Mouse (Mus musculus) embryo, embryonic 10 days (tissue): ENCODE measurements around the gene Cmklr1.

Experiments
- DNase-seq: peaks from one replicate; pipeline ENCODE4 v3.0.0-alpha.2; 2015; ENCODE audit warnings: low spot score

Cmklr1 gene

DNA sequence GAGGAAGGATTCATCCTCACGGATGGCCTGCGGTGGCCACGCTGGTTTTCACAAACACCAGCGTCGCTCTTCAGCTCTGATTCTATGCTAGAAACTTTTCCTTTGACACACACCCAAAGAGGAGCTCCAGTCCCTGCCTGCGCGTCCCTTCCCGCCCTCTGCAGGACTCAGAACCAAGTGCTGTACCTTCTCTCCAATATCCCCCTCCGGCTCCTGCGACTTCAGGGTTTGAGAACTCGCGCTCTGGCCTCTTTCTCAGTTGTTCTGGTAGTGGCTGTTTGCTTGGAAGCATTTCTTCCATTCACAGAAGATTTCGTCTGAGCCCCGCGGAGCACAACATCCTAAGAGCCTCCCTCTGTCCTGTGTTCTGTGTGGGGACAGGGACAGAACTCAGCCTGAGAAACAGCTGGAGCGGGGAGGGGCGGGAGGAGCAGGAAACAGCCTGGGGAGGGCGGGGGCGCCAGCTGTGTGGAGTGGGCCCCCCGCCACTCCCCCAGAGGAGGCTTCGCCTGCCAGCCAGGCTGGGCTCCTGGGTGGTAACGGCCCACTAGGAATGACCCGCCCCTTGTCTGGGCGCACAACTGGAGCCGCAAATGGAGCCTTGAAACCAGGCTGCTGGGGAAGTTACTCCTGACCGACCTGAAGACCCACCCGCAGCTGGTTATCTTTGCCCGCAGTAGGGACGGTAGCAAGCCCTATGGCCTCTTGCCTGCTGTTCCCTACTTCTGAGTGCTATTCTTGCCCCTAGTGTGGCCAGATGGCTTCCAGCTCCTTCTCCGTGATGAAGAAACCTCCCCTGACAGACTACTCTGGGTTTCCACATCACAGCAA is at the start of gene Cmklr1:
Cmklr1 (minus strand) TSS at position 392 of the 831 bp plus-strand sequence.
- peak; percentile 46 for DNase-seq

DNA sequence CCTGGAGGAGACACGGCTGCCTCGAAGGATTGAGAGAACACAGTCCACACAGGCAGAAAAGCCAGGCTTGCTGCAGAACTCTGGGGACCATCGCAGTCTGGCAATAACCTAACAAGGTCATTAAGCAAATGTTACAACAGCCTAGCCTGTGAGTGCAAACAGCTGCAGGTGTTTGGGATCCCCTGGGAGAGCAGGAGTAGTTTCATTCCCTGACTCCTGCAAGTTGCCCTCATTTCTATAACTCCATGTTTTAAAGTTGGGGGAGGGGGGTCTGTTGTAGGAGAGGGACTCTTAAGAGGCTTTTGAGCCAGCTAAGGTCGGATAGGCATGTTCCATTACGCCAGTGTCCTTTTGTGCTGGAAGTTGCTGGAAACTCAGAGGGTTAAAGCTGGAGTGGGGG is 44.2 kb upstream of the Cmklr1 start:
- DNase-seq, result no peak

DNA sequence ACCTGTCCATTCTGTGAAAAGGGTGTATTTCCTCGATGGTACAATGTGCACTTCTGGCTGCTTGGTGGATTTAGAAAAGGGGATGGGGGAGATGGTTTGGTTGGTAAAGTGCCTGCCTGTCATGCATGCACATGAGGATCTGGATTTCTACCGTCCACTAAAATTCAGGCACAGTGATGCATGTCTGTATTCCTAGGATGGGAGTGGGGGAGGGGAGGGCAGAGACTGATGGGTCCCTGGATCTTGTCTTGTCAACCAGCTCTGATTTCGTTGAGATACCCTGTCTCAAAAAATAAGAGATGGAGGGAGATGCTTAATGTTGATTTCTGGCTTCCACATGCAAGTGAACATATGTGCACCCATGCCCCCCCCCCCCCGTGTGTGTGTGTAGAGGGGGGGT is 43.8 kb upstream of the Cmklr1 start:
- DNase-seq, result no peak

DNA sequence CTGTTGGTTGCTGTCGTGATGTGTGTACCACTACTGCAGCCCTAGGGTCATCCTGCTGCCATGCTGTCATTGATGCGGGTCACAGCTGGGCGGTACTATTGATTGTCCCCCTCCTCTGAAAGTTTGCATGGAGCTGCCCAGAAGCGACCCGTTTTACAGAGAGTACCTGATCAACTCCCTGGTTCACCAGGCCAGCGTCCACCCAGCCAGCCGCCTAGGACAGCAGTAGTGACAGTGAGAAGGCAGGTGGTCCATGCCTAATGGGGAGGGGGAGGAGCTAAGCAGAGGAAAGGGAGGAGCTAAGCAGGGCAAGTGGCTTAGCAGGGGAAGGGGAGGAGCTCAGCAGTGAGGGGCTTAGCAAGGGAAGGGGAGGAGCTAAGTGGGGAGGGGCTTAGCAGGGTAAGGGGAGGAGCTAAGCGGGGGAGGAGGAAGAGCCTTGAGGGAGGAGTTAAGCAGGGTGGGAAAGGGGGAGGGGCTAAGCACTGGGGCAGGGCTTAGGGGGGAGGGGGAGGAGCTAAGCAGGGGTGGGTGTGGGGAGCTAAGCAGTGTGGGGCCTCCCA is 43.0 kb upstream of the Cmklr1 start:
- DNase-seq, result no peak

DNA sequence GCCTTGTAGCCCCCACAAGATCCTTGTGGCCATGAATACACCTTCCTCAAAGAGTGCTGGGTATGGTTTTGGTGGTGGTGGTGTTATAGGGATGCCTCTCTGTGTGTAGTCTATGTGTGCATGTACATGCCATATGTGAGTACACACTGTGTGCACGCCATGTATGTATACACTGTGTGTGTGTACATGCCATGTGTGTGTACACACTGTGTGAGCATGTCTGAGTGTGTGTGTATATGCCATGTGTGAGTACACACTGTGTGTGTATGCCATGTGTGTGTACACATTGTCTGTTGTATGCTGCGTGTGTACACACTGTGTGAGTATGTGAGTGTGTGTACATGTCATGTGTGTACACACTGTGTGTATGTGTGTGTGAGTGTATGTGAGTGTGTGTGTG is 40.6 kb upstream of the Cmklr1 start:
- DNase-seq, result no peak

DNA sequence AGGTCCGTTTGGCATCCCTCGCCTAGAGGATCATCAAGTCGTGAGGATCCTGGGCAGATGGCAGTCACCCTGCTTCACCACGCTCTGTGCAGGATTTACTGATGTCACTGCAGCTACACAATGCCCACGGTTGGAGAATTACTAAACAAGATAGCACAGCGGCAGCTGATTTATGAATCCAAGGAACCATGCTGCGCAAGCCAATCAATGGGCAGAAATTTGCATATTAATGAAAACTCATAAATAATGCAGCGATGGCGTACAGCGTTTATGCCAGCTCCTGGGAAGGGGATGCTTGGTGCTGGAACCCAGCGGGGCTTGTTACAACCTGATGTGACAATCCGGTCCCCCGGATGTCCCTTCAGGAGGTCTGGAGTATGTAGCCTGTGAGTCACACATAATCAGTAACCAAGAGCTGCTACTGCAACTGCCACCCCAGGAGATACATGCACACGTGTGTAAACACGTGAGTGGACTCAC is 39.9 kb upstream of the Cmklr1 start:
- DNase-seq, result no peak

DNA sequence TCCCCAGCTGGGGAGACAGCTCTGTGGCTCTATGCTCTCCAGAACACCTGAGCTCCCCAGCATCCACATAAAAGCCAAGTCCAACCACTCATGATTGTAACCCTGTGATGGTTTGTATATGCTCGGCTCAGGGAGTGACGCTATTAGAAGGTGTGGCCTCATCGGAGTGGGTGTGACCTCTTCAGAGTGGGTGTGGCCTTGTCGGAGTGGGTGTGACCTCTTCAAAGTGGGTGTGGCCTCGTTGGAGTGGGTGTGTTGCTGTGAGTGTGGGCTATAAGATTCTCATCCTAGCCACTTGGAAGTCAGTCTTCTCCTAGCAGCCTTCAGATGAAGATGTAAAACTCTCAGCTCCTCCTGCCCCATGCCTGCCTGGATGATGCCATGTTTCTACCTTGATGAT is 37.3 kb upstream of the Cmklr1 start:
- DNase-seq, result no peak

DNA sequence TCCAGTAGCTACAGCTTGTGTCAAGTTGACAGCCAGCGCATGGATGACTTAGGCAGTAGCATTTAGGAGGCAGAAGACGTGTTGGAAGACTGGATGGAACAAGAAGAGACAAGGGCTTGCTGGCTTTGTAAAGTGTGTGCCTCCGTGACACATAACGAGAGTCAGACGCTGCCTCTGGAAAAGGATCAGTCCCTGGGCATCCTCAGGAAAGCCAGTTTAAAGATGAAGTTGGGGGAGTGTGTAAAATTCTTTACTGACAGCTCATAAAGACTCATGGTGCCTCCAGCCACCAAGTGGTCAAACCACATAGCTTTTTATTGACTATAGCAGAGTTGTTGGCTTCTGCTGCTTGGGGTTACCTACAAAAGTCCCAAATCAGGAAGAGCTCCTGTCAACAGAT is 35.2 kb upstream of the Cmklr1 start:
- DNase-seq, result no peak

DNA sequence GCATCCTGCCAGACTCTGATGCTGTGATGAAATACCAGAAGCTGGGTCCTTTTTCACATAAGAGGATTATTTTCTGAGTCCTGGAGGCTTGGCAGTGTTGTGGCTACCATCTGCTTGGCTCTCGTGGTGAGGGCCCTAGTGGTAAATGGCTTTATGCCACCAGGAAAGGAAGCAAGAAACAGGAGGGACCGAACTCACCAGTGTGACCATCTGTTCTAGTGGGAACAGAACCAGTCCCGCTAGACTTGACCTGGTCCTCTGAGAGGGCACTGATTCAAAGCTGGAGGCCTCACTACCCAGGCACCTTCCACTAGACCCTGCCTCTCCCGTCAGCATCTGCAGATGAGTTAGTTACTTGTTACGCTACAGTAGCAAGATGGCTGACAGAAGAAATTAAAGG is 33.0 kb upstream of the Cmklr1 start:
- DNase-seq, result no peak

DNA sequence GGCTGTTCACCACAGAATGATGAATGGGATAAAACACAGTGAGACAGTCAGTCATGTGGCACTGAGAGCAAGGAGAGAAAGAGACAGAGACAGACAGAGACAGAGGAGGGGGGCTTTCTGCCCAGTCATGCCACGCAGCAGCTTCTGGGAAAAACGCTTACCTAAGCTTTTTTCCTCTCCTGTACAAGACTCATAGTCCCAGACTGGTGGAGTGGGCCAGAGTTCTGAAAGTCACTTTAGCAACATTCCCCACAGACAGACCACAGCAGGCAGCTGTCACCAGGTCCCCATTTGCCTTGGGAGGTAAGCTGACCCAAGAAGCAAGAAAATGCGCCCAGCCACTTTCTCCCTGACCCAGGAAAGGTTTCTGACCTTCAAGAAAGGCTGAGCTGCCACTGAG is 32.2 kb upstream of the Cmklr1 start:
- no peak for DNase-seq

DNA sequence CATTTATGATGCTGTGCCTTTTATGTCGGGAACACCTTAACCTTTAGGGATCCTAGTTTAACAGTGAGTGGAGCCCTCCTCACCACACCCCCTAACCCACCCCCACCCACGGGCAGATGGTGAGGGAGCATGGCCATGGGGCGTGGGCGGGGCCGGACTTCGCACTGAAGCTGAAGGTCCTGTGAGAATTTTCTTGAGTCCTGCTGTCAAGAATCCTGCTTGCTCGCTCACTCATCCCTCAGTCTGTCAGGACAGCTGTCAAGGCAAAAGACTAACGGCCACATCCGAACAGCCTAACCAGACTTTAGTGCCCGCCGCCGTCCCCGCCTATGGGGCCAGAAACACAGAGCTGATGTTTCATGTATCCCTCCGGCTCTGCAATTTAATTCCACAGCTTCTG is 31.0 kb upstream of the Cmklr1 start:
- DNase-seq, result no peak

DNA sequence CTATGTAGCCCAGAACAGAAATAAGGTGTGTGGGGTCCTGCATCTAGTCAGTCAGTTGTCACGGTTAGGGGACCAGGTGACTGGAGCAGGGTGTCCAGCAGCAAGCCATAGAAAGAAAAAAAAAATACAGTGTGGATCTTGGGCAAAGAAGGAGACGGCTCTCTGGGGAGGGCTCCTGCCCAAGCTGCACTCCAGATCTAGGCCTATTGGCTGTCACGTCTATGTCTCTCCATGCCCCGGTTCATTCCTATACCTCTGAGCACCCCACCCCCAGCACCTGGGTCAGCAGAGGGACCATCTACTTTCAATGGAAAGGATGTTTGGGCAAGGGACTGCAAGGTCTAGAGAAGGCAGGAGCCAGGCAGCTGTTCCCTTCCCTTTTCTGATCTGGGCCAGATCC is 29.3 kb upstream of the Cmklr1 start:
- no peak for DNase-seq

DNA sequence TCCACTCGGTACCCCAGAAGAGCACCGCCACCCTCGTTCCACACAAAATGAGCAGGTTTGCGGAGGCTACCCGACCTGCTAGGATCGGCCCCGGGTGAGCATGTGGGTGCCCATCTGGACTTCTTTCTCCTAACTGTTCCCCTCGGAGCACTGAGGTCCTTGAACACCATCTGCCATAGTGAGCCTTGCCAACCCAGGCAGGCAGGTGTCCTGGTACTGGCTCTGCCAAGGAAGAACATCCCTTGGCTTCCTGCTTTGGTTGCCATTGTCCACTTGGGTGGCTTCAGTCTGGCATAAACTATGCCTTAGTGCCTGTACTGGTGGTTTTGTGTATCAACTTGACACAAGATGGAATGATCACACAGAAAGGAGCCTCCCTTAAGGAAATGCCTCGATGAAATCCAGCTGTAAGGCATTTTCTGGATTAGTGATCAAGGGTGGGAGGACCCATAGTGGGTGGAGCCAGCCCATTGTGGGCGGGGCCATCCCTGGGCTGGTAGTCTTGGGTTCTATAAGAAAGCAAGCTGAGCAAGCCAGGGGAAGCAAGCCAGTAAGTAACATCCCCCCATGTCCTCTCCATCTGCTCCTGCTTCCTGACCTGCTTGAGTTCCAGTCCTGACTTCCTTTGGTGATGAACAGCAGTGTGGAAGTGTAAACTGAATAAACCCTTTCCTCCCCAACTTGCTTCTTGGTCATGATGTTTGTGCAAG is 28.7 kb upstream of the Cmklr1 start:
- no peak for DNase-seq

DNA sequence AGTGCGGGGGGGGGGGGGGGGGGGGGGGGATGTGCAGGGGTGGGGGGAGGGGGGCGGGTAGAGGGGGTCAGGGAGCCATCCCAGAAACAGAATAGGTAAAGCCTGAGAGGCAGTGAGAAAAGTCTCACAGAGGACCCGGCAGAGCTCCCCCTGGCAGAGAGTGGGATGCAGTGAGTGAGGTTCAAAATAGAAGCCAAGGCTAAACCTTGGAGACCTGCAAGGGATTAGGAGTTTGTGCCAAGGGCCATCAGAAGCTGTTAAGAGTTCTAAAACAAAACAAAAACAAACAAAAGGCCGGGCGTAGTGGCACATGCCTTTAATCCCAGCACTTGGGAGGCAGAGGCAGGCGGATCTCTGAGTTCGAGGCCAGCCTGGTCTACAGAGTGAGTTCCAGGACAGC is 27.3 kb upstream of the Cmklr1 start:
- DNase-seq, result no peak

DNA sequence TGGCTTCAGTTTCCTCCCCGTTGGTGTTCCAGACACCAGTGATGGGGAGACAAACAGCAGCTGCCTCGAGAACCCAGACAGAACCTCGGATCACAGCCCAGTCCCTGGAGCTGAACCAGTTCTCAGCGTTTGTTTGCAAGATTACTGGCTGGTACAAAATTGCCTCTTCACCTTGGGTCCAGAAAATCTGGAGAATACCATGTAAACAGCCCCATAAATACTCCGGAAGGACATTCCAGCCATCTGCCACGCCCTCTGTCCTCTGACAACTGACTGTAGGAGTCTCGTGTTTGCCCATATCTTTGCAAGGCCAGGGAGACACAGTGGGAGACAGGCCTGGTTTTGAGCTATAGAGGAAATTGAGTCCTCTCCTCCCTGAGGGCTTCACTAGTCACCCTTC is 24.6 kb upstream of the Cmklr1 start:
- DNase-seq, result no peak

DNA sequence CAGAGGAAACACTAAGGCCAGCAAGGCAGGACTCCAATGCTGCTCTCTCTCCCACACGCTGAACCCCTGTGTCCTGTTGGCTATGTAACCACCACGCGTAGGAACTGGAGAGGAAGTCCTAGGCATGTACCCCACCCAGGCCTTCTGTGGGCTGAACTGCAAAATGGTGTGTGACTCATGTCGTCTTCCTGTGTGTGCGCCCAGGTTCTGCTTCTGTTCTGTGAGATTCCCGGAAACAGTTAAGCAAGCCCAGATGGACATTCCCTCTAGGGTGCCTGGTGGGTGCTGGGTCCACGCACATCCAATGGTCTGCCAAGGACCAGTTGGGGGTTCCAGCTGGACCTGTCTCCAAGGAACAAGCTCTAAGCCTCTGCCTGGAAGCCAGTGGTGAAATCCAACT is 22.2 kb upstream of the Cmklr1 start:
- no peak for DNase-seq

DNA sequence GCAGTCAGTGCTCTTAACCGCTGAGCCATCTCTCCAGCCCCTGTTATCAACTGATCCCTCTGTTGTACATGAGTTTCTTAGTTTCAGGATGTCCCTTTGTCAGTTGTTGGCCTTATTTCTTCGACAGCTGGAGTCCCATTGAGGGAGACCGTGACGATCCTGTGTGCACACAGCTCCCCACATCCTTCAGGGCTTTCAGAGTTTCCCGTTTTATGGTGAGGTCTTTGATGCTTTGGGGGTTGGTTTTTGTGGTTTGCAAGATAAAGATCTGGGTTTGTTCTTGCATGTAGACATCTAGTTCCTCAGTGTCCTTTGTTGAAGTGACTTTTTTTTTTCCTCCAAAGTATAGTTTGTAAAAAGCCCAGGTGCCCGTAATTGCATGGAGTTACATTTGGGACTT is 20.4 kb upstream of the Cmklr1 start:
- no peak for DNase-seq

DNA sequence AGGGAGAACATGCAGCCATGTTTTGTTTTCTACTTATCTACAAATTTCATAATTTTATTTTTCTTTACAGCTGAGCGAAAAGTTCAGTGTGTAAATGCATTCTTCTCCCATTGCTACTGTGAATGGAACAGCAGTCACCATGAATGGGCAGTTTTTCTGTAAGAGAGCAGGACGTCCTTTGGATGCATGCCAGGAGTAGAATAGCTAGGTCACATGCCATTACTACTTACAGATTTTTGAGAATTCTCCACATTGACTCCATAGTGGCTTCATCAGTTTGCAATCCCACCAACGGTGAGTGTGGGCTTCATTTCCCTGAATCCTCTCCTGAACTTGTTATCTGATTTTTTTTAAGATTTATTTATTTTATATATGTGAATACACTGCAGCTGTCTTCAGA is 19.9 kb upstream of the Cmklr1 start:
- DNase-seq, result no peak

DNA sequence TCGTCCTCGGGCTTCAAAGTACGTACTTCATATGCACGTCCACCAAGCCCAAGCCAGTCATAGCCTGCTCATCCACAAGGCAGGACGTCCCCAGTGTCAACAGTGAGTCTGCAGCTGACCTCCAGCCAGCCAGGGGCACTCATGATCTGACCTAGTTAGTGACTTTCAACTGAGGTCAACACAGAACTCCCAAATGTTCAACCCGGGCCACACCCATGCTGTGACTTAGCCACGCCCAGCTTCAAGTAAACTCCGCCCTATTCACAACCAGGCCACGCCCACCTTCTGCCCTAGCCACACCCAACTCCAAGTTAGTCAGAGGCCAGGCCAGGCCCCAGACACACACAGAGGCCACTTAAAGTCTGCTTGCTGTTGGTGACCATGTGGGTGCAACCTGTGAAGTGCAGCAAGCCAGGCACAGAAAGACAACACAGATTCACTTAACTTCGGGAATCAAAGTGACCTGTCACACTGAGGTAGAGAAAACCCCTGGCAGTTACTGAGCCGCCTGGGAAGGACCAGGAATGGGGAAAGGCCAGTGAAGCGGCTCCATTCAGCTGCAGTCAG is 14.5 kb upstream of the Cmklr1 start:
- no peak for DNase-seq

DNA sequence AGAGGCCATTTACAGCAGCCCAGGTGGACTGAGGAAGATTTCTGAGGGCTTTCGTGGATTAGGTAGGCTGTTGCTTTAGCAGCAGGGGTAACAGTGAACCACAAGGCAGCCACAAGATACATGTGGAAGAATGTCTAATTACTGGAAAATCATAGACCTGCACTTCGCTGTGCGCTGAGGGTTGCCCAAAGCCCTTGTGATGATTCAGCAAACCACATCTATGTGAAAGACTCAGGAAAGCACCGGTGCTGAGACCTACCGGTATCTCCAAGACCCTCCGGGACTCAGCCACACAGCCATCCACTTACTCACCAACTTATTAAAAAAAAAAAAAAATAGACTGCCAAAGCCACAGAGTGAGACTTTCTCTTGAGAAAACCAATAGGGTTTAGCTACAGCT is 13.9 kb upstream of the Cmklr1 start:
- no peak for DNase-seq

DNA sequence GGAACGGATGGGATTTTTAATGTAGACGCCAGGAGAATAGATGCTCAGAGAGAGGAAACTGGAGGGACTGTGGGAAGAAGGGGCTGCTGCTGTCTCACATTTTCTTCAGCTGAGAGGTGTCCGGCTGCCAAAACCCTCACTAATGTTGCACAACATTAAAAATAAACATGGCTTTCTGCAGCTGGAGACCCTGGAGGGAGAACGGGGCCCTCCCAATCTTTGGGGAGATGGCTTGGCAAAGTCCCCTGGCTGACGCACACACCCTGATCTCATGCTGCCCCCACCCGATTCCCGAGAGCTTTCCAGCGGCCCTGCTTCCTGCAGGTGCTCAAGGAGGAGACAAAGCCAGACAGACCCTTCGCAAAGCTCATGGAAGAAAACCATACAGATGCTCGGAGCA is 10.6 kb upstream of the Cmklr1 start:
- no peak for DNase-seq

DNA sequence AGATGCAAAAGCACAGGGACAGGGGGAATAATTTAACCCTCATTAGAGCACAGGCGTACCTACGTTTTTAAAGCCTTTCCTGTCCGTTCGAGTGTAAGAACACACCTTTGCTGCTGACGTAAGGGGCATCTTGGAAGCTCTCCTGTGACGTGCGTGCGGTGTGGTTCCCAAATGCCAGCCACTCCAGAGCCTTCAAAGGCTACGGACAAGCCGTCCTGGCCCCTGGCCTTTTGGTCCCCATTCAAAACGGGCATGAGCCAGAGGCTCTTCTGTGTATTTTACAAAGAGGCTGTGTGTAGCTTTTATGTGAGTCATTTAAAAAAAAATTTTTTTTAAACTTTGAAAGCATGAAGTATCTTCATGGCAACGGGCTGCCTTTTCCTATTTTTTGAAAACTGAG is 4.6 kb upstream of the Cmklr1 start:
- no peak for DNase-seq

DNA sequence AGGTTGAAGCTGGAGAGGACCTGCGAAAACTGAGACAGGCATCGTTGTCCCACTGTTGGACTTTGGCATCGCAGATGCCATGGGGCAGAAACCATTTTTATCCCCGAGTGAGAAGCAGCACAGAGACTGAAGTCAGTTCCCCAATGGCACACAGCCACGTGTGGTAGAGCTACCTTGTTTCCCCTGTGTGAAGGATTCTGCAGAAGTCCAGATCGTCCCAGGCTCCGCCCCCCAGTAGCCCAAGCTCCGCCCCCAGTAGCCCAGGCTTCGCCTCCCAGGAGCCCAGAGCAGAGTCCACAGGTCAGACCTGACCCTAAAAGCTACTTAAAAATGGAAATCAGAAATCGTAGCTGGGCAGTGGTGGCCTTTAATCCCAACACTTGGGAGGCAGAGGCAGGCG is 4.0 kb upstream of the Cmklr1 start:
- DNase-seq, result no peak
